Mouse (Mus musculus) subcutaneous adipose tissue, adult 2 months (tissue): ENCODE measurements around the gene Eif3f. TPM values are rescaled to one million over a fixed set of nuclear protein-coding genes. Genes with fewer than 3 reads are reported as not detected.

Experiments
- polyA plus RNA-seq: library from polyadenylated mRNA; depleted of rRNA; stranded (reverse); fragments of >200 nt; gene quantifications from 2 replicates; pipeline ENCODE4 v1.2.3, GENCODE M21; 2012; ENCODE audit warnings: low replicate concordance; rRNA removed

Eif3f gene
- 89.9 and 146 TPM in 2 replicates for polyA plus RNA-seq

DNA sequence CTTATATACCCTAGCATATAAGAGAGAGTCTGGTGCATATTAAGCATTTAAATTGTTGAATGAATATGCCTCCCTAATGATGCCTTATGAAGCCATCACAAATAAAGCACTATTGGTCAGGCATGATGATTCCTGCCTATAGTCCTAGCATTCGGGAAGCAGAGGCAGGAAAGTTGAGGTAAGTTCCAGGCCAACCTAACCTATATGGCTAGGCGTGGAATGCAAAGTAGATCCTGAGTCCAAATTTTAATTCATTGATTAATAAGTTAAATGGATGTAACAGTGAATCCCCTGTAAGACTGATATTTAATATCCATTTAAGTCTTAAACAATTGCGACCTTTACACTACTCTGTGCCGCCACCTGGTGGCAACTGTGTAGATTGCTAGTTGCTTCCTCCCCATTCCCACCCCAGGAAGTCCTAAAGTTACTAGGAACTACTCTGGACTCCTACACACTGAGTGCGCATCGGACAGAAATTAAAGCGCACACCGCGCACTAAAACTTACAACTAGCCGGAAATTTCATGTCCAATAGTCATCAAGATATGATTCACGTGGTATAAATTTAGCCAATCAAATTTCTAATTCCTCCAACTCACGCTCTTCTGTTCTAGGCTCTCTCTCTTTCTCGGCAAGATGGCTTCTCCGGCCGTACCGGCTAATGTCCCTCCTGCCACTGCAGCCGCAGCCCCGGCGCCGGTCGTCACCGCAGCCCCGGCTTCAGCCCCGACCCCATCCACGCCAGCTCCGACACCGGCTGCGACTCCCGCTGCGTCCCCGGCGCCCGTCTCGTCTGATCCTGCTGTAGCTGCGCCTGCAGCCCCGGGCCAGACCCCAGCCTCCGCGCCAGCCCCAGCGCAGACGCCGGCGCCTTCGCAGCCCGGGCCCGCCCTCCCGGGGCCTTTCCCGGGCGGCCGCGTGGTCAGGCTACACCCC lies at the start of gene Eif3f:
Eif3f (plus strand) TSS at position 624 of the 938 bp plus-strand sequence.

DNA sequence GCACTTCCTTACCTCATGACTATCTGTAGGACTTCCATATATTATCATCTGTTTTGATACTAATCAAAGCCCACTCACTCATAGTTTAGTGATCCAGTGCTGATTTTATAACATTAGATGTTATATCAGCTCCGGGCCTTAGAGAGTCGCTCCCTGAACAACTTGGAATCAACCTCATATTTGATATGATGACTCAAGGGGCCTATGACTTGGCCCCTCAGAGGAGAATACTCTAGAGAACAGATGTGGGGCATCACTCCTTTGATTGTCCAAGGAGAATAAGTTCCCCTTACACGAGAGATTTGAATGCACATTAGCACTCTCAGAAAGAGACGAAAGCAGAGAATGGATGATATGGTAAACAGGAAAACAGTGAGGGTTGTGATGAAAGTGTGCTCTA lies 49.3 kb upstream of the Eif3f start, which contains the start of gene Olfr518:
Olfr518 (minus strand) TSS at position 101 of the 400 bp plus-strand sequence.

DNA sequence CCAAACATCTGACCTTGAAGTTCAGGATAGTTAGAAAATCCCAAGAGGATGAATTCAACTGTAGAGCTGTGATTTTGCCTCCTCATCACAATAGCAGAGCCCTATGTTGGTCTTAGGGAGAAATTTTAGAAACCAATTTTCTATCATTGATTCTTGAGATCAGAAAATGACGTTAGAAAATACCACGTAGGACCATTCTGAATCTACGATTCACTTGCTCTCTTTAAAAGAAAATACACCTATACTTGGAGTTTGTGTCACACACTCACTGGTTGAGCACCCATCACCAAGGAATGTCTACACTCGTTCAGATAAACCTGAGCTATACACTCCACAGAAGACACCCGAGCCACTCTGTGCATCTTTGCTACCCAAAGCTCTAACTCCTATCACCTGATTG lies 39.9 kb upstream of the Eif3f start, which contains the start of gene Olfr519:
Olfr519 (minus strand) TSS at position 101 of the 400 bp plus-strand sequence.

DNA sequence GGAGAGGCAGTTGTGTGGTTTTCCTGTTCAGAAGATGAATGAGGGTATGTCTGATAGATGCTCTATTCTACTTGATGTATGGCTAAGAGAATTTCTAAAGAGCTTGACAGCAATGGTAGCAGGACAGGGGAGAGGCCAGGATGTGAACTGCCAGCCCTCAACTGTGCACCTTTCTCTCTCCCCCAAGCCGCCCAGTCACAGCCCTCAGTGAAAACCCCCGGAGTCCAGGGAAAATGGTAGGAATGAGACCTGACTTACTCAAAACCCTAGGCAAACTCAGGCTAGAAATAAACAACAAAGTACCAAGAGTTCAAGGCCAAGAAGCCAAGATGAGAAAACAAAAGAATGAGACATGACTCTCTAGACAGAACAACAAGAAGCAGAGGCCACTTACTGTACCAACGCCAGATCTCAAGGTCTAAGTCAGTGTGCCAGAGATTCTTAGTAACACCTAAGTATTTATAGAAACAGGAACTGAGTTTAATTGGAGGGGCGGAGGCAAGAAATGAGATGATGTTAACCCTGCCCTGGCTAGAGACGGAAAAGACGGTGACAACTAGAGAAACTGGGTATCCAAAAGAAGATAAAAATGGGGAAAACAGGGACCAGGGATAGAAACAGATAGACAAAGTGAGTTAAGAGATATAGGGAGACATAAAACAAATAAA lies 4.4 kb upstream of the Eif3f start, which contains the start of gene Nlrp10:
Nlrp10 (minus strand) TSS at position 453 of the 668 bp plus-strand sequence.

DNA sequence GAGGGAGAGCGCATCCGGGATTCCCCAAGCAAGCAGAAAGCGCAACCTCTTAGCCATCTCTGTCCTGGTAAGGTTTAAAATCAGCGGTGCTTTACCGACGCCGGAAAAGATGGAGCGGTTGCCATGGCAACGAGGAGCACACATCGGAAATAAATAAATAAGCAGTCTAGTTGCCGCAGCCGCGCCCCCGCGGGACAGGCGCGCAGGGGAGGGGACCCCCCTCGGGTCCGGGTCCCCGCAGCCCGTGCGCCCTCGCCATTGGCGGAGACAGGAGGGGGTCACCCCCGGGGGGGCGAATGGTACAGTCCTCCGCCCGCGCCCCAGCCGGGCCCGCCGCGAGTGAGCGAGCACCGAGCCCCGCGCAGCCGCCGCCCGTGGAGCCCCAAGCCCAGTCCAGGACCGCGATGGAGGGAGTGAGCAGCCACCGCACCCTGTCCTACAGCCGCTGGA lies 16.1 kb downstream of the Eif3f start, which contains the start of gene Tub:
Tub (plus strand) TSS at position 27 of the 450 bp plus-strand sequence.

Other genes with a start within 250 kb of the Eif3f start
- gene Olfr512, start 221.1 kb upstream of the Eif3f start, polyA plus RNA-seq = not detected in 2 replicates
- not detected in 2 replicates for gene Olfr513, start 183.4 kb upstream of the Eif3f start, polyA plus RNA-seq
- gene Olfr514, start 108.4 kb upstream of the Eif3f start, polyA plus RNA-seq = not detected in 2 replicates
- not detected in 2 replicates for gene Olfr516, start 83.9 kb upstream of the Eif3f start, polyA plus RNA-seq
- gene Olfr517, start 62.0 kb upstream of the Eif3f start, polyA plus RNA-seq = not detected in 2 replicates
- not detected in 2 replicates for gene Olfr518, start 49.4 kb upstream of the Eif3f start, polyA plus RNA-seq
- not detected in 2 replicates for gene Olfr519, start 40.0 kb upstream of the Eif3f start, polyA plus RNA-seq
- 0.37 and 0.43 TPM in 2 replicates for gene Nlrp10, start 4.2 kb upstream of the Eif3f start, polyA plus RNA-seq
- gene Tub, start 15.9 kb downstream of the Eif3f start, polyA plus RNA-seq = 0.29 and 4.1 TPM in 2 replicates
- gene Ric3, start 148.9 kb downstream of the Eif3f start, polyA plus RNA-seq = 0.82 and 3.7 TPM in 2 replicates
- 19.8 and 48.9 TPM in 2 replicates for gene Lmo1, start 240.8 kb downstream of the Eif3f start, polyA plus RNA-seq